Mouse (Mus musculus) v-Abl transformed pro-B cells (cell line): ENCODE measurements at regions not wholly inside any gene's neighbourhood (a gene's known extent, or its start where the extent isn't known, plus 50 kb on each side); places are given as distances from the start of the nearest gene placed in this dataset.

Experiments
- in situ Hi-C, 2 experiments: fragments of 400-800 bp; cut with MboI; formaldehyde crosslinking; loops; one replicate each; pipeline ENCODE4 v1.15.1; 2025; ENCODE audit not compliant: unreplicated experiment in 2 of 2

DNA sequence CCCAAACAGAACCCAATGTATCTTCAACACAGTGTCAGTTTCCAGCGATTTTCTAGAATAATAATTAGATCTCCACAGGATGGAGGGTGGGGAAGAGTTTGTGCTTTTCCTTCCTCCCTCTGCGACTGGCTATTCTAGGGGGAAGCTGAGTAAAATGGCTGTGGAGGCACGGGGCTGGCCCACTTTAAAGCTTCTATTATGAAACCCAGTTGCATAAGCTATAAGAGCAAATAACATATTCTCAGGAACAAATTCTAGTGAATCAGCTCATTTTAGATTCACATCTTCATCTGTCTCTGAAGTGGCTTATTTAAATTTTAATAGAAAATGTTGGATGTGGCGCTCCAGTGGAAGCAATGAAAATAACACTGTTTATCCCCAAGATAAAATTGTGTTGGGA lies 102.6 kb upstream of the Cpeb2 start:
- in situ Hi-C loops, result no loop called here

DNA sequence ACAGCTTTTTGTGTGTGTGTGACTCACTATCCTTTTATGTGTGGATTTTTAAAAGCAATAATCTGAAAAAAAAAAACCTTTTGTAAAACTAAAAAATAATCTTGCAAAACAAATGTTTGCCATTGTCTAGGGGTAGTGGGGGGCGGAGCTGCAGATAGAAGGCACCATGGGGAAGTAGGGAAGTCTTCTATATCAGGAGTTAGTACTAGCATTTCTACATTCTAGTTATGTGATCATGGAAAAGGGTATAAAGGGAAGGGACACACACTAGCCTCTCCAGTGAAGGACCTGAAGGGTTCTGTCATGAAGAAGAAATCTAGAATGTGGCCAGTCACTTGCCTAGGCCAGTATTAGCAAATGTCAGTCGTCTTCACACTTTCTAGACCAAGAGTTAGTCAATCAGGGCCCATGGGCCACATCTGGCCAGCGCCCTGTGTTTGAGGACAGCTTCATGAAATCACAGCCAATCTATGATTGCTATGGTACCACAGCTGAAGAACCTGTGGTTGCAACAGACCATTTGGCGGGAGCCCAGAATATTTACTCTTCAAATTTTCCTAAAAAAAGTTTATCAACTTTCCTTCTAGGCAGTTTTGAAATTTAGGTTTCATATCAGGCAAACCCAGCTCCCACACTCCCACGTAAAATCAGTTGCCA lies 101.9 kb upstream of the Cpeb2 start:
- in situ Hi-C loops, result no loop called here

DNA sequence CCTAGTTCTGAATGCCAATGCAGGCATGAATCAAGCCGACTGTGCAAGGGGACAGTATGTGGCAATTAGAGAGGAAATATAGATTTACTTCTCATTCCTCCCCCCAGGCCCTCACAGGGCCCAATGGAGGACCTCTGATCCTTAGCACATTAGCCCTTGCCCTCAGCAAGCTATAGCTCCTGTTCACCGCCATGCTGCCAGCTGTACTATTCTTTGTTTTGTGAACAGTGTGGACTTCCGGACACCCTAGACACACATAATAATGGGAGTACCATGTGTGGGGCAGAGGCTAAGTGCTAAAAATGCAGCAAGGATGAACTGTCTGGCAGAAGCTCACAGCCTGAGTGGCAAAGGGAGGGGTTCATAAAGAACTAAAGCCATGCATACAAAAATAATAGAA lies 99.3 kb upstream of the Cpeb2 start:
- in situ Hi-C loops, result no loop called here

- in situ Hi-C loops, result no loop called here
Observed at GRCm38 (mm10) chr5:43136142-43136541, 96.8 kb upstream of the Cpeb2 start.

DNA sequence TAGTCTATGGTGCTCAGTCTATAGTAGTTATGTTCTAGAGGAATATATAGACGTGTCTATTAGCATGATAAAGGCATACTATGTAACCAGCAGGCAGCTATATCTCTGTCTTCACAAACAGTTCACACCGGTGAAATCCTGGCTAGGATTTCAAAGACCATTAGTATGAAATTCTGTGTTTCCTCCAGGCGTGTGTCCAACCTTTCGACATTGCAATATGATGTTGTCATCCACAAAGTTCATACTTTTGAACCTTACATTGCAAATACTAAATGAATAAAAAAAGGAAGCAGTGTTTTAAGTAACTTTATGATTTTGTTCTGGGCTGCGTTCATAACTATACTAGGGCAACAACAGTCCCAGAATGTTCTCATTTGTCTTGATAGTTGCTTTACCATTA lies 95.2 kb upstream of the Cpeb2 start:
- in situ Hi-C loops, result no loop called here

DNA sequence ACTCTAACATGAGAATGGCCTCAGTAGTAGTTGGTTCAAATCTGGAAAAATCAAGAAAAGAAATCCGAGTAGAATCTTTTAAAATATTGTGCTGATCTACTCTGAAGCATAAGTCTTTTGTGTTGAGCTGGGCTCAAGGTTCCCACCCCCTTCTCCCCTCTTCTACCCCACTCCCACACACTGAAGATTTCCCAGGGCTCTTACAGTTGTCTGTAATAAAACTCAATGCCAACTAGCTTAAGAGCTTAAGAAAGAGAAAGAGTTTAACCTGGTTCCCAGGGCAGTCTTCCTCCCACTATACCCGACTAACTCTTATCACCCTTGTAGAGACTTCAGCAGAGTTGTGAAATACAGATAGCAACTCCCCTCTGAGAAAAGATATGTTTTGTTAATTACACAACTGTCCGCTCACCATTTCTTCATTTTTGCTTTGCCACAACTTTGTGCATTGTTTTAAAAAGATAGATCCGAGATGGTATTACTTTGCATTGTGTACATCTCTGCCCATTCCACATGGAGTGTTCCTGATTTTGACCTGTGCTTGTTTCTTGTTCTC lies 94.0 kb upstream of the Cpeb2 start:
- in situ Hi-C loops, result no loop called here

- in situ Hi-C loops, result no loop called here
Observed at GRCm38 (mm10) chr5:43139813-43140212, 93.2 kb upstream of the Cpeb2 start.

- in situ Hi-C loops, result no loop called here
Observed at GRCm38 (mm10) chr5:43145939-43146338, 87.0 kb upstream of the Cpeb2 start.

- in situ Hi-C loops, result no loop called here
Observed at GRCm38 (mm10) chr5:43146928-43147327, 86.0 kb upstream of the Cpeb2 start.

GRCm38 (mm10) chr5:43148486-43148885 lies 84.5 kb upstream of the Cpeb2 start:
- in situ Hi-C loops, result no loop called here

GRCm38 (mm10) chr5:43149559-43149958 lies 83.4 kb upstream of the Cpeb2 start:
- in situ Hi-C loops, result no loop called here

DNA sequence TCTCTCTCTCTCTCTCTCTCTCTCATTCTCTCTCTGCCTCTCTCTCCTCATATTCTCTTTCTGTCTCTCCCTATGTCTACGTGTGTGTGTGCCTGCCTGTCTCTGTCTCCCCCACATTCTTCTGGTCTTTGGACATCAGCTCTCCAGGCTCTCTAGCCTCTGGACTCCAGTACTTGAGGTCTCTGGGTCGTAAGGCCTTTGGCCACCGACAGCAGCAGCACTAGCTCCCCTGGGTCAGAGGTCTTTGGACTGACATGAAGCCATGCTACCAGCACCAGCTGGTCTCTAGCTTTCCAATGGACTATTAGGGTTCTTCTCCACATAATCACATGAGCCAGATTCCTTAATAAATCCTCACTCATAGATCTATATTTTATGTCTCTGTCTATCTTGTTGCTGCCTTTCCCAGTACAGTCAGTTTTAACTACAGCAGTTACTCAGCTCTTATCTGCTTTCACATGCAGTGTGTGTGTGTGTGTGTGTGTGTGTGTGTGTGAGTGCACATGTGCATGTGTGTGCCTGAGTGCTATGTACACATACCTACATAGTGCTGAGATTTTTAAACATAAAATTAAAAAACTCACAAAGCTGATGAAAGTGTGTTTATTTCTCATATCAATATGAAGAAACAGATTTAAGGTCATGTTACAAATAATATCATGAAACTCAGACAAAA lies 81.7 kb upstream of the Cpeb2 start:
- in situ Hi-C loops, result no loop called here

GRCm38 (mm10) chr5:43152119-43152611 lies 80.8 kb upstream of the Cpeb2 start:
- in situ Hi-C loops, result no loop called here

DNA sequence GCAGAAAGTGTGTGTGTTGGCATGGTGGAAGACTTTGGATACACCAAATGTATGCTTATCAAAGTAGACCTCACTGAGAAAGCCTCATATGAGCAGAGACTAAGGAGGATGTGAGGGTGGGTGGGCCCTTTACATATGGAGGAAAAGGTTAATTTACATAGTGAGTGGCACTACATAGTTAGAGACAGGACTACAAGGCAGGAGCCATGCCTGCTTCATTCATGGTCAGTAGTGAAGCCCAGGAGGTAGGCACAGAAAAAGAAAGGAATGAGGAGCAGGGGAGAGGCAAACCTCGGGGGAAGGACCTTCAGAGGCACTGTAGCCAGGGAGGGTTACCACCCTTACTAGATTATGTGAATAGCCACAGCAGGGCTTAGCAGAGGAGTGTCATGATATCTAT lies 80.1 kb upstream of the Cpeb2 start:
- in situ Hi-C loops, result no loop called here

- in situ Hi-C loops, result no loop called here
Observed at GRCm38 (mm10) chr5:43156771-43157170, 76.2 kb upstream of the Cpeb2 start.

DNA sequence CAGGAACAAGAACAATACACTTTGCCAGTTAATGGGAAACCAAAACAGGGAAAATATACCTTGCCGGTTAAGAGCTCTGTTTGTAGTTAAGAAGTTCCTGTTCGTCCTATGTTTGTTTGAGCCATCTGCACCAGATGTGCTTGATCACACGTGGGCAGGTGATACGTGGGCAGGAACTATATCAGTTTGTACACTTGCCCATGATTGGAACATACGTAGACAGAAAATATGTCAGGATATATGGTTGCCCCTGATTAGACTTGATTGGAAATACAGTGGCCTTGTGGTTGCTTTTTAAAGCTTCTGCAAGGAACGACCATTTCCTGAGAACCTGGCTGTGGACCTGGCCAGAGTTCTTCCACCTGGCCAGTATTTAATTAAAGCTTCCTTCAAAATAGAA lies 72.8 kb upstream of the Cpeb2 start:
- in situ Hi-C loops, result no loop called here

GRCm38 (mm10) chr5:43181475-43181874 lies 51.5 kb upstream of the Cpeb2 start:
- in situ Hi-C loops, result no loop called here
